Mouse (Mus musculus) myocyte (in vitro differentiated cells): ENCODE data around the gene Celf2. TPM values are rescaled to one million over a fixed set of nuclear protein-coding genes. Genes with fewer than 3 reads are reported as not detected.

ENCODE experiments used
- H3K27me3 ChIP-seq: one replicate; pipeline ENCODE4 v1.6.1; 2011; ENCODE audit not compliant: control insufficient read depth, insufficient read depth, insufficient read length
- H3K36me3 ChIP-seq: one replicate; pipeline ENCODE4 v1.6.1; 2011; ENCODE audit not compliant: control insufficient read depth, insufficient read depth
- H3K4me2 ChIP-seq: one replicate; pipeline ENCODE4 v1.6.1; 2011; ENCODE audit warnings: low read depth, control low read depth
- H3K4me3 ChIP-seq: one replicate; pipeline ENCODE4 v1.5.1; 2011; ENCODE audit warnings: mild to moderate bottlenecking, control low read depth, moderate library complexity
- H3K79me2 ChIP-seq: one replicate; pipeline ENCODE4 v1.6.1; 2011; ENCODE audit not compliant: control insufficient read depth, insufficient read depth
- H3ac ChIP-seq: one replicate; pipeline ENCODE4 v1.6.1; 2011; ENCODE audit not compliant: control insufficient read depth, insufficient read length
- CEBPB ChIP-seq: IDR thresholded peaks from 2 replicates; pipeline ENCODE4 v1.6.1; 2011; ENCODE audit warnings: mild to moderate bottlenecking, moderate library complexity; ENCODE audit not compliant: poor library complexity, insufficient read depth, severe bottlenecking
- E2F4 ChIP-seq: IDR thresholded peaks from one replicate; pipeline ENCODE4 v1.6.1; 2011; ENCODE audit warnings: mild to moderate bottlenecking, control low read depth, moderate library complexity; ENCODE audit not compliant: insufficient read depth
- MAX ChIP-seq: IDR thresholded peaks from one replicate; pipeline ENCODE4 v1.6.1; 2011; ENCODE audit warnings: low read depth, mild to moderate bottlenecking, control low read depth
- MYOD1 ChIP-seq, 3 experiments: IDR thresholded peaks; one replicate each; pipeline ENCODE4 v1.6.1; 2011; ENCODE audit warnings: control low read depth in 2 of 3, low read depth in 2 of 3, mild to moderate bottlenecking in 2 of 3, moderate library complexity in 1 of 3; ENCODE audit not compliant: insufficient read length in 2 of 3, control insufficient read depth in 1 of 3
- MYOG ChIP-seq, 3 experiments: IDR thresholded peaks; one replicate each; pipeline ENCODE4 v1.6.1; 2011; ENCODE audit warnings: control low read depth in 2 of 3, low read depth in 2 of 3, mild to moderate bottlenecking in 2 of 3; ENCODE audit not compliant: insufficient read length in 2 of 3, control insufficient read depth in 1 of 3, insufficient read depth in 1 of 3
- POLR2A ChIP-seq: IDR thresholded peaks from one replicate; pipeline ENCODE4 v1.6.1; 2011; ENCODE audit warnings: low read depth, mild to moderate bottlenecking, control low read depth, moderate library complexity; ENCODE audit not compliant: insufficient read length
- POLR2AphosphoS2 ChIP-seq: IDR thresholded peaks from one replicate; pipeline ENCODE4 v1.6.1; 2011; ENCODE audit warnings: low read depth, control low read depth; ENCODE audit not compliant: insufficient read length
- REST ChIP-seq: IDR thresholded peaks from one replicate; pipeline ENCODE4 v1.6.1; 2011; ENCODE audit warnings: mild to moderate bottlenecking, control low read depth, moderate library complexity; ENCODE audit not compliant: insufficient read depth, insufficient read length
- SRF ChIP-seq: IDR thresholded peaks from one replicate; pipeline ENCODE4 v1.6.1; 2011; ENCODE audit warnings: low read depth; ENCODE audit not compliant: control insufficient read depth, insufficient read length
- TCF12 ChIP-seq: IDR thresholded peaks from one replicate; pipeline ENCODE4 v1.6.1; 2011; ENCODE audit warnings: mild to moderate bottlenecking, control low read depth; ENCODE audit not compliant: poor library complexity, insufficient read depth, severe bottlenecking
- TCF3 ChIP-seq: IDR thresholded peaks from one replicate; pipeline ENCODE4 v1.6.1; 2011; ENCODE audit warnings: low read depth, control low read depth; ENCODE audit not compliant: insufficient read length
- USF1 ChIP-seq: IDR thresholded peaks from one replicate; pipeline ENCODE4 v1.6.1; 2011; ENCODE audit warnings: low read depth, mild to moderate bottlenecking, control low read depth, moderate library complexity
- polyA plus RNA-seq: library from polyadenylated mRNA; unstranded; fragments of >200 nt; fragmentation: generic; extraction: Trizol; gene quantifications from one replicate; pipeline ENCODE4 v1.2.1, GENCODE M21; 2012; ENCODE audit warnings: missing spikeins

The Celf2 gene
- polyA plus RNA-seq, 1 experiment = 30.1 TPM

DNA sequence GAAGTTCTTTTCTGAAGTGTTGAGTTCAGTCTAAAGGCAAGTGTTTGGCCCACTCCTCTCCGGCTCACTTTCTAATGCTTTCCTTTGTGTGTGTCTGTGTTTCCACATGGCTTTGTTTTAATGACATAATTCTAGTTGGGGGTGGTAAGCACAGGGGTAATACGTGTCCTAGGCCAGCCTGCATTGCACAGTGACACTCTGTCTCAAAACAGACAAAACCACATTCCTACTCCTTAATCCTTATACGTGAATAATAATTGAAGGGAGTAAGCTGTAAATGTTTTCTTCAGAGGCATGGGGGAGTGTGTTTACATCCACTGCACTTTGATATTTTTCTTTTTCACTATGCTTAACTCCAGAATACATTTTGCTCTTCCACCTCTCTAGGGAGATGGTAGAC is 415.9 kb downstream of the Celf2 start:
- Histone ChIP-seq H3K4me2 (no peak overlapping the region), H3K79me2 (no peaks in the 10 kb centered on the region), H3K27me3 (no peaks in the 10 kb centered on the region), H3ac (no peak overlapping the region), H3K36me3 (no peaks in the 10 kb centered on the region), H3K4me3 (no peak overlapping the region)
- TF ChIP-seq USF1 (no peak), TCF3 (no peak), POLR2AphosphoS2 (no peak), TCF12 (no peak), MAX (no peak), CEBPB (no peak), MYOD1 (IDR thresholded peaks at IDR 0.05; ENCODE audit: control insufficient read depth in 1 of 3, insufficient read length in 2 of 3, low read depth in 2 of 3) (no peak), POLR2A (no peak), MYOG (IDR thresholded peaks at IDR 0.05; ENCODE audit: control insufficient read depth in 1 of 3, insufficient read depth in 1 of 3, insufficient read length in 2 of 3, low read depth in 2 of 3) (no peak), E2F4 (no peak), REST (no peak), SRF (no peak)

- no peaks in the 10 kb centered on the region for H3K79me2 ChIP-seq
- H3K27me3 ChIP-seq = no peaks in the 10 kb centered on the region
- TF ChIP-seq CEBPB (no peak), TCF12 (no peak), MAX (no peak), TCF3 (no peak)
- H3K4me3 ChIP-seq = no peak overlapping the region
- H3K4me2 ChIP-seq = no peak overlapping the region
- no peaks in the 10 kb centered on the region for H3K36me3 ChIP-seq
- H3ac ChIP-seq = no peak overlapping the region
Observed at GRCm38 (mm10) chr2:7092641-7093040, 416.7 kb downstream of the Celf2 start.

GRCm38 (mm10) chr2:7090496-7090895 is 418.9 kb downstream of the Celf2 start:
- Histone ChIP-seq H3ac (no peak overlapping the region), H3K4me2 (peak overlapping the region; percentile 64), H3K36me3 (no peaks in the 10 kb centered on the region), H3K4me3 (no peak overlapping the region), H3K27me3 (no peaks in the 10 kb centered on the region), H3K79me2 (no peaks in the 10 kb centered on the region)
- TF ChIP-seq POLR2AphosphoS2 (no peak), MAX (peak; percentile 33), USF1 (peak; percentile 48), POLR2A (no peak), MYOG (IDR thresholded peaks at IDR 0.05; ENCODE audit: control insufficient read depth in 1 of 3, insufficient read depth in 1 of 3, insufficient read length in 2 of 3, low read depth in 2 of 3) (peak in 2 of 3 experiments; percentile 69 to 86), REST (no peak), MYOD1 (IDR thresholded peaks at IDR 0.05; ENCODE audit: control insufficient read depth in 1 of 3, insufficient read length in 2 of 3, low read depth in 2 of 3) (peak in 2 of 3 experiments; percentile 60 to 82), SRF (no peak), E2F4 (no peak), TCF3 (peak; percentile 41), TCF12 (peak; percentile 50), CEBPB (0 out of 2 replicates have a peak, but pooled peaks have one; percentile 11)

DNA sequence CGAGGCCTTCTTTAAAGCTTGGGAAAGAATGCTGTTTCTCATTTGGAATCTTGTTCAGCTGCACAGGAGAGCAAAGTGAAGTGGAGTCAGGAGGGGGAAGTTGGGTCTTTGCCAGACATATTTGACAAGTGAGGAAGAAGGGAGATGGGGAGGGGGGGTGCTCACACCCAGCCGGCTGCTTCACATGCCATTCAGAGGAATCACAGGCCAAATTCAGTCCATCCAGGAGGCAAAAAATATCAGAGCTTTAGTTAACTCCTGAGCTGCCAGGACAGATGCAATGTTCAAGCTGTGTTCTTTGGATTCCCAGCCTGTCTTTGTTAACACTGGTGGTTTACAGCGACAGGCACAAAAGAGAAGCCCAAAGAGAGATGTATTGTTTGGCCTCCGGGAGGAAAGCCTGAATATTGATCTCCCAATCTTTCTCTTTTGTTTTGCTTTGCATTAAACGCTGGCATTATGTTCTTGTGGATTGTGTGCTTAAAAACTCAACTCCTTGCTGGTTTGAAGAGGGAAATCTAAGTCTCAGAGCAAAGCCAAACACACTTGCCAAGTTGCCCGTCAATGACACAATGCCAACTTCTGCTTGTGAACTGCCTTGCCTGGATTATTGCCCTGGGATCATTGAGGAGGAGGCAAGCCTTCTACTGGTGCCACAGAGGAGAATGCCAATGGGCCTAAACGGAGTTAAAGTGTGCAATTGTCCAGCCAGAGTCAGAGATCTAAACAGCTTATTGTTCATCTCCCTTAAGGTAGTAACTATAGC is 420.1 kb downstream of the Celf2 start:
- no peak for TF ChIP-seq TCF12
- no peak for TF ChIP-seq TCF3
- TF ChIP-seq E2F4 = no peak
- TF ChIP-seq MYOG (IDR thresholded peaks at IDR 0.05; ENCODE audit: control insufficient read depth in 1 of 3, insufficient read depth in 1 of 3, insufficient read length in 2 of 3, low read depth in 2 of 3) = peak in 1 of 3 experiments; percentile 68
- no peak for TF ChIP-seq SRF
- no peak for TF ChIP-seq REST
- TF ChIP-seq MYOD1 (IDR thresholded peaks at IDR 0.05; ENCODE audit: control insufficient read depth in 1 of 3, insufficient read length in 2 of 3, low read depth in 2 of 3) = peak in 2 of 3 experiments; percentile 46 to 66
- no peak for TF ChIP-seq CEBPB
- no peak for TF ChIP-seq POLR2A
- no peak for TF ChIP-seq MAX
- TF ChIP-seq POLR2AphosphoS2 = no peak
- no peaks in the 10 kb centered on the region for H3K79me2 ChIP-seq
- no peak overlapping the region for H3K4me3 ChIP-seq
- H3K27me3 ChIP-seq = no peaks in the 10 kb centered on the region
- H3K36me3 ChIP-seq = no peaks in the 10 kb centered on the region
- no peak overlapping the region for H3ac ChIP-seq
- peak overlapping the region; percentile 64 for H3K4me2 ChIP-seq

GRCm38 (mm10) chr2:7088536-7088935 is 420.8 kb downstream of the Celf2 start:
- peak overlapping the region; percentile 64 for H3K4me2 ChIP-seq
- no peaks in the 10 kb centered on the region for H3K27me3 ChIP-seq
- no peak overlapping the region for H3ac ChIP-seq
- no peaks in the 10 kb centered on the region for H3K36me3 ChIP-seq
- TF ChIP-seq MYOD1 (IDR thresholded peaks at IDR 0.05; ENCODE audit: control insufficient read depth in 1 of 3, insufficient read length in 2 of 3, low read depth in 2 of 3) = no peak
- TF ChIP-seq MYOG (IDR thresholded peaks at IDR 0.05; ENCODE audit: control insufficient read depth in 1 of 3, insufficient read depth in 1 of 3, insufficient read length in 2 of 3, low read depth in 2 of 3) = no peak
- no peak for TF ChIP-seq POLR2A
- no peak for TF ChIP-seq POLR2AphosphoS2
- no peak for TF ChIP-seq TCF12
- no peak for TF ChIP-seq CEBPB
- TF ChIP-seq MAX = no peak
- no peak for TF ChIP-seq USF1
- no peak for TF ChIP-seq TCF3
- TF ChIP-seq E2F4 = no peak
- TF ChIP-seq SRF = no peak
- TF ChIP-seq REST = no peak
- no peak overlapping the region for H3K4me3 ChIP-seq
- H3K79me2 ChIP-seq = no peaks in the 10 kb centered on the region
